Mouse (Mus musculus) kidney, postnatal 10 days (tissue): ENCODE measurements around the gene Pes1.
"Not testable (repeated sequence)": the region's sequence is repeated elsewhere in the genome, so short reads cannot be mapped to it uniquely, and the experiment has no call there.

Experiments used
- DNase-seq: peaks from one replicate; pipeline ENCODE4 v3.0.0; 2021; ENCODE audit warnings: mixed read lengths

Pes1 gene

GRCm38 (mm10) chr11:3963610-3964415 is at the start of gene Pes1:
Pes1 (plus strand) TSS chr11:3963975.
- peak; percentile 87 for DNase-seq

GRCm38 (mm10) chr11:3914109-3914840 is 49.5 kb upstream of the Pes1 start, which contains the start of gene Slc35e4:
Slc35e4 (minus strand) TSS chr11:3914664.
- peak; percentile 92 for DNase-seq

- DNase-seq, result peak; percentile 45
Measured at GRCm38 (mm10) chr11:3918738-3919137, 45.0 kb upstream of the Pes1 start.

GRCm38 (mm10) chr11:3920476-3920875 is 43.3 kb upstream of the Pes1 start:
- DNase-seq, result no peak

DNA sequence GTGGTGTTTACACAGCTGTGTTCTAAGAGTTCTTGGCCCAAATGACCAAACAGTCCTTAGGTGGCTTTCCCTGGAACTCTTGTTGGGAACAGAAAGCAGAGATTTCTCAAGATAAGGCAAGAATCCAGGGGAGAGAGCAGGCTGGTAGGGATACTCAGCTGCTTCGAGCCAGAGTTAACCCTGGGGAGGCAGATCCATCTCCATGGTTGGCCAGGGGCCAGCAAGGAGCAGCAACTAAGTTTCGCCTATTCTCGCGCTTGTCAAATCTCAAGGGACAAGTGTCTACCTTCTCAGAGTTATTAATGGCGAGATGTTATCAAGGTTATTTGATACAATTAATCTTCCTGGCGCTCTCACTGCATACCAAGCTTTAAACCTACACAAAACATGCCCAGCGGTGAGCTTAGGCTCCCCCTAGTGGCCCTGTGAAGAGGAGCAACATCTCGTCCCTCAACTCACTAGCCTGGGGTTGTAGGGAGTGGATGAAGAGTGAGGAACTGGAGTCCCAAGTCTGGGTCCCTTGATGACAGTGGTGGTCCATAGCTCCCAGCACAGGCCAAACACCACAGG is 42.4 kb upstream of the Pes1 start:
- peak; percentile 61 for DNase-seq

DNA sequence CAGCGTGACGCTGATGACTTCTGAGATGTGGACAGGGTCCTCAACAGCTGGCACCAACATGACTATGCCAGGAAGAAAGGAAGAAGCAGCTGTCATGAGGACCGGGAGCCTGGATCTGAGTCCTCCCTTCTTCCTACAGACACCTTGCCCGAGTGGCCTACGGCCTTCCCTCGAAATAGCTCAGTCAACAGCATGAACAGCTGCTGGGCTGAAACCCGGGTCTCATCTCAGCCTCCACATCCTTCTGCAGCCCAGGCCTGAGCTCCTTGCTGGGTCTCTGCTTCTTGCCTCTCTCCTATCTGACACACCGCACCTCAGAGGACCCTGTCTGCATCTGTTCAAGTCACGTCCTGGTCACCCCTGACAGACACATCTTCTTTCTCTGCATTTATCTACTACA is 41.7 kb upstream of the Pes1 start:
- DNase-seq, result no peak

DNA sequence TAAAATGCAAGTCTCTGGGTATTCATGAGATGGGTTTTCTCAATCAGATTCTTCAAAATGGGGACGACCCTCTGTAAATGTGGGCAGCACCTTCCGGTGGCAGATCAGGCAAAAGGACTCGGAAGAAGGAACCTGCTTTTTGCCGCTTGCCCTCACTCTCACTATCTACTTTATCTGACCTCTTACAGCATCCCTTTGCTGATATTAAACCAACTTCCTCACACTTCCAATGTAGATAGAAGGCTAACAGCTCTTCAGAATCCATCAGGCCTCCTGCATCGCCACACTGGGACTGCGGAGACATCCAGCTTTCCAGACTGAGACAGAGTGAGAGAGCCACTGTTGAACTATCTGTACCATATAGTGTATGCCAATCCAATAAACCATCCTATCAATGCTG is 41.0 kb upstream of the Pes1 start:
- DNase-seq, result no peak

GRCm38 (mm10) chr11:3925916-3926315 is 37.9 kb upstream of the Pes1 start:
- DNase-seq, result no peak

- peak; percentile 5 for DNase-seq
Measured at GRCm38 (mm10) chr11:3930019-3930418, 33.8 kb upstream of the Pes1 start.

DNA sequence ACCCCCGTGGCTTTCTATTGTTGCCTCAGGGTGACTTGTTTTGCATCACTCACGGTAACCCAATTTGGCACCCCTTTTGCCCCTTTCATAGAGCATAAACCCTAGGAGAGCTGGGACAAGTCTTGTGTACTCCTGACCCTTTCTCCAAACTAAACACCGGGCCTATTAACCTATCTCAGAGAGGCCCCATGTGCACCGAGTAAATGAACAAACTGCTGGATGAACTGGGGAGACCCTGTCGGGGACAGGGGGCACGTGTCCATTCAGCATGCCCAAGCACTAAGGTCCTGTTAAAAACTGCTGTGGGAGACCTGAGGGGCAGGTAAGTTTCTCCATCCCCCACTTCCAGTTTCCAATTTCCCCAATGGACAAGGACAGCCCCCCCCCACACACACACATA is 32.8 kb upstream of the Pes1 start:
- DNase-seq, result peak; percentile 32

DNA sequence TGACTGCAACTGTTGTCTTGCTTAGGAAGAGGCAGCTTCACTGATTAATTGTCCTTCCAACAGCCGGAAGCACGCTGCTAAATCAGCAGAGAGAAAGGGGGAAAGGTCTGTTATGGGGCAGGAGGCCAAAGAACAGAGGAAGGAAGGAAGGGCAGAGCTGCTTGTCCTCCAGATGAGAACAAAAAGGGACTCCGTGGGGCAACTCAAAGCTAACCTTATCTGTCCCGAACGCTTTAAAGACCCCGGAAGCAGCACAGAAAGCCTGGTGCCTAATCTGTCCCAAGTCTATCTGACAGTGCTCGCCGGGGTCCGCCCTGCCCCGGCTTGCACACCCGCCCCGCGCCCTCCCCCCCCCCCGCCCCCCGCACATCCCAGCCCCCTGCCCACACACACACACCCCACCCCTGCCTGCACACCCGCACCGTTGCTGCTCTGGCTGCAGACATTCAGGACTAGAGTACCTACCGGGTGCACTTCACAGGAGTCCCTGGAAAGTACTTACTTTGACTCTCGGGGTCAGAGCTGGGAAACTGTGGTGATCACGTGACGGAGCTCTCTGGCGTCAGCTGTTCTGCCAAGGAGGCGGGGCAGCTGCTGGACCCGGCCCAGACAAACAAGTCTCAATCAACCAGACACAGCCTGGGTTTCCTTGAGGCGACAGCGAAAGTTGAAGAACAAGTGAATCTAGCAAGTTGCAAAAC is 32.1 kb upstream of the Pes1 start, which contains the start of gene Tcn2:
TSS of gene Tcn2 (minus strand) at position 649 of the 701 bp plus-strand sequence.
- peak; percentile 94 for DNase-seq

- DNase-seq, result no peak
Measured at GRCm38 (mm10) chr11:3933756-3934285, 30.0 kb upstream of the Pes1 start.

- no peak for DNase-seq
Measured at GRCm38 (mm10) chr11:3935135-3935534, 28.6 kb upstream of the Pes1 start.

DNA sequence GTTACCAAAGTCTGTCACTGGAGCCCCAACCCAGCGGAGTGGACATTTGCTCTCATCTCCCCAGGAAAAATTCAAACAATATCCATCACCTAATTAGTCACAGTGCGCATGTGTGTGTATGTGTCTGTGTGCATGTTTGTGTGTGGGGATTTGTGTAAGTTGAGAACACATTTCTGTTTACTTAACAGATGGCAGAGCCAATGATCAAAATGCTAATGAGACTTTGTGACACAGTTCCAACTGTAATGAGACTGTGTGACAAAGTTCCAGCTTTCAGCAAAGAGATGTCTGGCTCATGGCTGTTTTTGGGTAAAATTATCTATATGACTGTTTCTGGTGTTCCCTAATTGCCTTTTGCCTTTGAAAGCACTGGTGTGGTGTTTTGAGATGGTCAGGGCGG is 27.5 kb upstream of the Pes1 start:
- no peak for DNase-seq

GRCm38 (mm10) chr11:3937321-3937874 is 26.4 kb upstream of the Pes1 start:
- DNase-seq, result peak; percentile 46

GRCm38 (mm10) chr11:3941371-3941770 is 22.4 kb upstream of the Pes1 start:
- no peak for DNase-seq

DNA sequence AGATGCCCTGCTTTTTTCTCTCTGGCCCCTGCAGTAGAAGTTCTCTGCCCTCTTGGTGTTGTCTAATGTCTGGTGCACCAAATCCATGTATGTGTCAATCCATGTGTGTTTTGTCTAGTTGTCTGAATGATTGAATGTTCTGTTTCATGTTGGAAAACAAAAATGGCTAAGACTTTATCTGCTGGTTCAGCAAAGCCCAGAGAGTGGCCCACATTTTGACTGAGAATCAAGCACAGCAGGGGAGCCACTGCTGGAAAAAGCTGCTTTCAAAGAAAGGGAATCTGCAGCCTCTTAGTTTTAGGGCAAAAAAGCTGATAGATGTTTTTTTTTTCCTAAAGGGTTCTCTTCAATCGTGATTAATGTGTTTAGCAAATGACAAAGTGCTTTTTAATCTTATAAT is 17.4 kb upstream of the Pes1 start:
- DNase-seq, result no peak

- not testable (repeated sequence) for DNase-seq
Measured at GRCm38 (mm10) chr11:3954876-3955275, 8.9 kb upstream of the Pes1 start.

GRCm38 (mm10) chr11:3955371-3955770 is 8.4 kb upstream of the Pes1 start:
- not testable (repeated sequence) for DNase-seq

DNA sequence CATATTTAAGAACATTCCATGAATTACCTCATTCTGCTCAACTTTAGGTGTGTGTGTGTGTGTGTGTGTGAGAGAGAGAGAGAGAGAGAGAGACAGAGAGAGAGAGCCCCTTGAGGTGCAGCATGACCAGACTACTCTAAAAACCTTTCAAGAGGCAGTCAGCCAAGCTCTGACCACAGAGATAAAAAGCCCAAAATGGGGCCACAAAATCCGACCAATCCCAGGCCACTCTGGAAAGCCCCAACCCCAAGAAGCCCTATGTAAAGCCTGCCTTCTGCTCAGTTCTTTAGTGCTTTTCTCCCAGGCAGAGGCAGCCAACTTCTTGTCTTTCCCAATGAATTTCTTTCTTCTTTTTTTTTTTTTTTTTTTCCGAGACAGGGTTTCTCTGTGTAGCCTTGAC is 2.9 kb upstream of the Pes1 start:
- no peak for DNase-seq

DNA sequence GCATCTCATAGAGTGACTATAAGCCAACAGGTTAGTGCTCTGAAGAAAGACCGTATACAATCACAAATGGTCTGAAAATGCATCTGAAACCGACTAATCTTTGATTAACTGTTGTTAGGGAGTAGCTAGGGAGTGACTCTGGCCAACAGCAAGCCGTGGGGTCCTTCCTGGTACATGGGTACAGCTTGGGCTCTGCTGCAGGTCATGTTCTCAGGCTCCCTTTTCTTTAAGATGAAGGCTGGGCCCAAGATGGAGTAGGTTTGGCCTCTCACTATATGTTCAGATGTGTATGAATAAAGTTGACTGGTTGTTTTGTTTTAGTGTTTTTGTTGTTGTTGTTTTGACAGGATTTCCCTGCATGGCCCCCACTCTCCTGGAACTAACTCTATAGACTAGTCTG is 2.0 kb upstream of the Pes1 start:
- no peak for DNase-seq

- peak; percentile 48 for DNase-seq
Measured at GRCm38 (mm10) chr11:3963155-3963554, 620 bp upstream of the Pes1 start.
